Mouse (Mus musculus): ENCODE results near the gene Rrad. TPM values are rescaled to one million over a fixed set of nuclear protein-coding genes. Genes with fewer than 3 reads are reported as not detected.
"Not testable (repeated sequence)": the region's sequence is repeated elsewhere in the genome, so short reads cannot be mapped to it uniquely, and the experiment has no call there.

Gene Rrad
- 22.8 and 31.0 TPM in 2 replicates for polyA plus RNA-seq (2015; fragmentation: Nextera tagmentation; extraction: Ambion mirVana)

DNA sequence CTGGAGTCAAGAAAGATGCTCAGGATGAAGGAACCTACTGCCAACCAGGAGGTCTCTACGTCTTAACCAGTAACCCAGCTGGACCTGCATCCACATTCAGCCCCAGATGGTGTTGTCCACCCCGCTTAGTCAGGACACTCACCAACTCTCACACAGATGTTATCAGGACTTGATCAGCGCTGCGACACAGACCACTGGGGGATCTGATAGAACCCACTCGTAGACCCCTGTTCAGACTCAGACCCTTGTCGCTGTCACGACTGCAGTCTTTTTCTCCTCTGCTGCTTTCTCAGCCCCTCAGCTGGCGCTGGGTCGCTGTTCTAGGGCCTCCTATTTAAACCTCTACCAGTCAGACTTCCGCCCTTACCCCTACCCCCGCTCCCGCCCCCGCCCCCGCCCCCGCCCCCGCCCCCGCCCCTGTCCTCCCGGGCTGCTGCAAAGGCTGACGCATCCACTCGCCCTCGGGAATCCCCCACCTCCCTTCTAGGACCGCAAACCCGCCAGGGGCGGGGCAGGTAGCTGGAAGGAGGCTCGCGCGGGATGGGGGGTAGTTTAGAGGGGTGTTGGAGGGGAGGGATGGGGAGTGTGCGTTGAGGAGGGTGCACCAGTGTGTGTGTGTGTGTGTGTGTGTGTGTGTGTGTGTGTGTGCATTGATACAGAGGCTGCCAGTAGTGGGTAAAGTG is at the start of gene Rrad:
Gene Rrad, minus strand, starts transcription at position 347 of the 683 bp plus-strand sequence.
- peaks cover 19% of the 10 kb centered on the region for H3K4me1 ChIP-seq
- peak; percentile 76 for ATAC-seq (ENCODE audit: insufficient number of reproducible peaks, low FRiP score, low TSS enrichment, low read depth)
- H3K36me3 ChIP-seq = peaks cover 12% of the 10 kb centered on the region; the same call in 1 of the 2 replicates
- H3K27ac ChIP-seq (replicated peaks) = peak within 1 kb of the TSS; percentile 65; the same call in 1 of the 2 replicates
- H3K9me3 ChIP-seq (replicated peaks) = no peaks in the 10 kb centered on the region
- peaks cover 24% of the 10 kb centered on the region for H3K27me3 ChIP-seq
- peak within 1 kb of the TSS; percentile 41 for H3K4me3 ChIP-seq (replicated peaks)
- peak within 1 kb of the TSS; percentile 57 for H3K4me2 ChIP-seq (replicated peaks)
- under 1% methylated on average over 27 of the region's 28 CpGs for WGBS
- peak within 1 kb of the TSS; percentile 15; the same call in 1 of the 2 replicates for H3K9ac ChIP-seq

DNA sequence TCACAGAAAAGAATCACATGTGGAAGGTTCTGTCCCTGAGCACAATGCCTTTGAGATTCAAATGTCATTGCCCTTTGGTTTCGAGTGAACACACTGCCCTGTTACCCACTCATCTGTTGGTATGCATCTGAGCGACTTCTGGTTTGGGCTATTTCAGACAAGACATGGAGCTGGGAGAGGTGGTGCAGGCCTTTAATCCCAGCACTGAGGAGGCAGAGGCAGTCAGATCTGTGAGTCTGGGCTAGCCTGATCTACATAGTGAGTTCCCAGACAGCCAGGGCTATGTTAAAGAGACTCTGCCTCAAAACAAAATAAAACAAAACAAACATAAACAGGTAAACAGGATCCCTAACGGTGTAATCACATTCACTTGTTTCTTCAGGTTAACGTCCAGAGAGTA is 24.5 kb upstream of the Rrad start:
- no peaks in the 10 kb centered on the region for H3K4me1 ChIP-seq
- H3K9ac ChIP-seq = no peak overlapping the region
- H3K36me3 ChIP-seq = no peaks in the 10 kb centered on the region
- no peak overlapping the region for H3K4me2 ChIP-seq (replicated peaks)
- H3K27me3 ChIP-seq = no peaks in the 10 kb centered on the region
- 71% methylated on average over 4 of the region's 4 CpGs for WGBS
- ATAC-seq (ENCODE audit: insufficient number of reproducible peaks, low FRiP score, low TSS enrichment, low read depth) = no peak
- H3K9me3 ChIP-seq (replicated peaks) = no peaks in the 10 kb centered on the region
- no peak overlapping the region for H3K4me3 ChIP-seq (replicated peaks)
- no peak overlapping the region for H3K27ac ChIP-seq (replicated peaks)

DNA sequence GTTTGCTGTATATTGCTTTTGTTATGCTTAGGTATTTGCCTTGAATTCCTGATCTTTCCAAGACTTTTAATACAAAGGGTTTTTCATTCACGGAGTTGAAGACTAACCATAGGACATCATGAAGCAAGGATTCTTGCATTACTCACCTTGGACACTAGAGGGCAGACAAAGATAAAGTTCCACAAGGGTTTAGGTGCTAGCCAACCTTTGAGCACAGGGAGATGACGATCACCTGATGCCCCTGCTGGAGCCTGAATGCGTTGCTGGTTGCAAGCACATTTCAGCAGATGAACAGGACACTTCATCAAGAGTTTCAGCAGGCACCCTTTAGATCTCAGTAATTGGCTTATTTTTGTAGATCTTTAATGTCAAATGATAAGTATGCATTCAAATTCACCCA is 23.9 kb upstream of the Rrad start:
- no peak for ATAC-seq (ENCODE audit: insufficient number of reproducible peaks, low FRiP score, low TSS enrichment, low read depth)
- Histone ChIP-seq H3K9ac (no peak overlapping the region), H3K9me3 (replicated peaks) (no peaks in the 10 kb centered on the region), H3K27ac (replicated peaks) (no peak overlapping the region), H3K36me3 (no peaks in the 10 kb centered on the region), H3K4me2 (replicated peaks) (no peak overlapping the region), H3K27me3 (no peaks in the 10 kb centered on the region), H3K4me1 (no peaks in the 10 kb centered on the region), H3K4me3 (replicated peaks) (no peak overlapping the region)
- 1% methylated on average over 3 of the region's 3 CpGs for WGBS

DNA sequence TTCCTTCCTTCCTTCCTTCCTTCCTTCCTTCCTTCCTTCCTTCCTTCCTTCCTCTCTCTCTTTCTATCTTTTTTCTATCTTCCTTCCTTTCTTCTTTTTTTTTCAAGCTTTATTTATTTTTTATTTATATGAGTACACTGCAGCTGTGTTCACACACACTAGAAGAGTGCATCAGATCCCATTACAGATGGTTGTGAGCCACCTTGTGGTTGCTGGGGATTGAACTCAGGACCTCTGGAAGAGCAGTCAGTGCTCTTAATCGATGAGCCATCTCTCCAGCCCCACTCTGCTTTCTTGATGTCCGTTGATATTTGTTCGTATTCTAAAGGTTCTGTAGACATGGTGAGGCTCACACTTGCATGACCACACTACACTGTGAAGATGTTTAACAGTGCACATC is 13.1 kb upstream of the Rrad start:
- not testable (repeated sequence) for ATAC-seq (ENCODE audit: insufficient number of reproducible peaks, low FRiP score, low TSS enrichment, low read depth); H3K4me3 ChIP-seq (replicated peaks); H3K27ac ChIP-seq (replicated peaks); H3K9ac ChIP-seq; H3K36me3 ChIP-seq; H3K27me3 ChIP-seq; H3K4me2 ChIP-seq (replicated peaks); H3K9me3 ChIP-seq (replicated peaks)
- WGBS = 72% methylated on average over 3 of the region's 3 CpGs
- H3K4me1 ChIP-seq = peaks cover 18% of the 10 kb centered on the region

DNA sequence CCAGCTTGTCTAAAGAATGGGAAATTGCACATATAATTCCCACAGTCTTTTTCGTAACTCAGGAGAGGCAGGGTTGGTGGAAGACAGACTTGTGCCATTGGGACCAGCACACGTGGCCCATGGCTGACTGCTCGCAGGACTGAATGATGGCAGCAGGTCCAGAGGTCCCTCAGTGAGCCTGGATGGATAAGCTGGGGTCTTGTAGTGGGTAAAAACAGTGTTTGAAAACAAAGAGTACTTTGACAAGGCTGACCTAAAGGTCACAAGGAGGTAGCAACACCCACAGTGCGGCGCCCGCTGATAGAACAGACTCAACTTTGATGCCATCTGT is 11.2 kb upstream of the Rrad start:
- no peak overlapping the region for H3K27ac ChIP-seq (replicated peaks)
- peaks cover 17% of the 10 kb centered on the region; the same call in 1 of the 2 replicates for H3K36me3 ChIP-seq
- H3K27me3 ChIP-seq = no peaks in the 10 kb centered on the region
- 65% methylated on average over 6 of the region's 6 CpGs for WGBS
- peak overlapping the region; percentile 65 for H3K4me3 ChIP-seq (replicated peaks)
- no peak for ATAC-seq (ENCODE audit: insufficient number of reproducible peaks, low FRiP score, low TSS enrichment, low read depth)
- peaks cover 18% of the 10 kb centered on the region for H3K4me1 ChIP-seq
- H3K4me2 ChIP-seq (replicated peaks) = peak overlapping the region; percentile 89
- H3K9me3 ChIP-seq (replicated peaks) = no peaks in the 10 kb centered on the region
- H3K9ac ChIP-seq = peak overlapping the region; percentile 75; the same call in 1 of the 2 replicates

DNA sequence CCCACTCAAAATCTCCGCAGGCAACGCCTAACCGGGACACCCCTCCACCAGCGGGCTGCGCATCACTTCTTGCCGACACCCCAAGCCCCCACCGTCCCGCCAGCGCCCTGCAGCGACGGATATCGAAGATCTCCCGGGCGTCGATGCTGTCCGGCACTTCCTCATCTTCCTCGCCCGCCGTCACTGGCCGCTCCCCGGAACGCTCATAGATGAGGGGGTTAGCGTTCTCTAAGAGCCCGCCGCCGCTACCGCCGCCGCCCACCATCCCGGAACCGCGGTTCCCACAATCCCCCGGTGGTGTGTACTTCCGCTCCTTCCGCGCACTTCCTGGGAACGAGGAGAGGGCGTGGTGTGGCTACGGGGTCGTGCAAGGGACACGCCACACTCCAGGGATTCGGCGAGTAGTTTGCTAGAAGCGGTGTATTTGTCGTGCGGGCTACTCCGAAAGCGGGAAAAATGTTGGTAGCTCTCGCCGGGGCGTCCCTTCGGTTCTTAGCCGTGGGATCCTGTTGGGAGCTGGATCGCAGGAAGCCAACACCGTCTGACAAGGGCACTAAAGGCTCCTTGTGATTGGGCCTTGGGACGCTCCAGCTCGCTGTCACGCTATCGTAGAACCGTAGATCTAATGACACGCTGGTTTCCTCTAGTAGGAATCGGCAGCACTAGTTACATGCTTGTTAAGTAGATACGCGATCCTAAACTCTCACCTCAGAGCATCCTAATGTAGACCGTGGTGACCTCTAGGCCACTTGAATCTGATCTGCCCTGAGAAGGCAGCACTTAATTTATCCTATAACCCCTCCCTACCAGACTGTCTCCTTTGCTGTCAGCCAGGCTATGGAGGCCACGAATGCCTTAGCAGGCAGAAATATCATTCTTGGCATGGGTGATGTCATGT is 10.5 kb upstream of the Rrad start, which contains the start of gene Ciao2b:
Gene Ciao2b, minus strand, starts transcription at position 540 of the 898 bp plus-strand sequence.
- H3K9ac ChIP-seq = peak within 1 kb of the TSS; percentile 75
- peaks cover 17% of the 10 kb centered on the region; the same call in 1 of the 2 replicates for H3K36me3 ChIP-seq
- H3K9me3 ChIP-seq (replicated peaks) = no peaks in the 10 kb centered on the region
- peak within 1 kb of the TSS; percentile 52; the same call in 1 of the 2 replicates for H3K27ac ChIP-seq (replicated peaks)
- H3K4me1 ChIP-seq = peaks cover 18% of the 10 kb centered on the region
- peak; percentile 92 for ATAC-seq (ENCODE audit: insufficient number of reproducible peaks, low FRiP score, low TSS enrichment, low read depth)
- under 1% methylated on average over 66 of the region's 66 CpGs for WGBS
- peak within 1 kb of the TSS; percentile 65 for H3K4me3 ChIP-seq (replicated peaks)
- no peaks in the 10 kb centered on the region for H3K27me3 ChIP-seq
- peak within 1 kb of the TSS; percentile 89 for H3K4me2 ChIP-seq (replicated peaks)

DNA sequence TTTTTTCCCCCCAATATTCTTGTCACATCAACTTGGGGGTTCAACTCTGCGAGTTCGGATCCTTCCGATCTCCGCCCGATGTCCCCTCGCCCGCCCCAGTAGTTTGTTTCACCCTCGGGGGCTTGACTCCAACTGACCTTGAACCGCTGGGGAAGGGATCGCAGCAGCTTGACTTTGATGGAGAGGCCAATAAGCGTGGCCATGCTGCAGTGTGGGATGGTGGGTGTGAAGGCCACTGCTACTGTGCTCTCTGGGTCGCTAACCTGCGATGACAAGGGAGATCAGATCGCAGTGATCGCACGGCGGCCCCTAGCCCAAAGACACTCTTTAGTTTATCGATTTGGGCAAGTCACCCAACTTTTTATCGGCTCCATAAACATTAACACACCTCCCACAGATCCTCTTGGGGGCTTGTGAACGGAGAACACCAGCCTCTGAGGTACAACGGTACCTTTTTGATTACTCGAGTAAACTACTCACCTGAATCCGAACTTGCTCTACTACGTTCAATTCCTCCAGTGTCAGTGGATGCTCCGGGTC is 9.8 kb upstream of the Rrad start:
- 6% methylated on average over 25 of the region's 25 CpGs for WGBS
- 0 out of 2 replicates have a peak overlapping the region, but pooled peaks have one; percentile 52 for H3K27ac ChIP-seq (replicated peaks)
- peak overlapping the region; percentile 89 for H3K4me2 ChIP-seq (replicated peaks)
- peak overlapping the region; percentile 65 for H3K4me3 ChIP-seq (replicated peaks)
- peaks cover 18% of the 10 kb centered on the region for H3K4me1 ChIP-seq
- no peak for ATAC-seq (ENCODE audit: insufficient number of reproducible peaks, low FRiP score, low TSS enrichment, low read depth)
- H3K9me3 ChIP-seq (replicated peaks) = no peaks in the 10 kb centered on the region
- peak overlapping the region; percentile 75 for H3K9ac ChIP-seq
- H3K36me3 ChIP-seq = peaks cover 17% of the 10 kb centered on the region; the same call in 1 of the 2 replicates
- H3K27me3 ChIP-seq = no peaks in the 10 kb centered on the region

DNA sequence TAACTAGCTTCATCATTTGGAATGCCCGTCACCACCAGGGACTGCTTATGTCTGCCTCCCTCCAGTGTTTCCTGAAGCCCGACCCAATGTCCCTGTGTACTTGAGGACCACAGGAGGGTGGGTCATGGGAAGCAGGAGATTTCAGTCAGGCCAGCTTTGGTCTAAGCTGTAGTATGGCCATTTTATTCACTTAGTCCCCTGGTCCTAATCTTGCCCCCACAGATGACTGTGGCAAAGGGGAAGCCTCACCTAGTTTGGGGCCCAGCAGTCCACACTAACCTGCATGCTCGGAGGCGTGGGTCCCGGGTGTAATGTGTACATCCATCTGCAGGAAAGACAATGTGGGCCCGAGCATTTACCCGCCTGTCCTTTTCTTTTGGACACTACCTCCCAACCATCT is 9.1 kb upstream of the Rrad start:
- Histone ChIP-seq H3K27ac (replicated peaks) (no peak overlapping the region), H3K4me3 (replicated peaks) (peak overlapping the region; percentile 65), H3K4me1 (peaks cover 18% of the 10 kb centered on the region), H3K36me3 (peaks cover 24% of the 10 kb centered on the region; the same call in 1 of the 2 replicates), H3K27me3 (no peaks in the 10 kb centered on the region), H3K4me2 (replicated peaks) (peak overlapping the region; percentile 89), H3K9me3 (replicated peaks) (no peaks in the 10 kb centered on the region), H3K9ac (peak overlapping the region; percentile 75; the same call in 1 of the 2 replicates)
- WGBS = 86% methylated on average over 7 of the region's 7 CpGs
- ATAC-seq (ENCODE audit: insufficient number of reproducible peaks, low FRiP score, low TSS enrichment, low read depth) = no peak

DNA sequence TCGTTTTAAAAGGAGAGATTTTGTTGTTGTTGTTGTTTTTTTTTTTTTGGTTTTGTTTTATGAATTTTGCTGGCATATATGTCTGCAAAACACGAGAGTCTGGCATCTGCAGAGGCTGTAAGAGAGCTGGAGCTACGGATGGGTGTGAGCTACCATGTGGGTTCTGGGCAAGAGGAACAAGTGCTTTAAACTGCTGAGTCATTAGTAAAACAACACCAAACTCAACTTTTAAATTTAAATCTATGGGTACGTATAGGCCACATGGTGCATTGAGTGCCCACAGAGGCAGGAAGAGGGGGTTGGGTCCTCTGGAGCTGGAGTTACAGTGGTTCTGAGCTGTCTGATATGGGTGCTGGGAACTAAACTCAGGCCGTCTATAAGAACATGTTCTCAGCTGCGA is 6.9 kb upstream of the Rrad start:
- no peak for ATAC-seq (ENCODE audit: insufficient number of reproducible peaks, low FRiP score, low TSS enrichment, low read depth)
- H3K9ac ChIP-seq = no peak overlapping the region
- peaks cover 28% of the 10 kb centered on the region; the same call in 1 of the 2 replicates for H3K36me3 ChIP-seq
- H3K27ac ChIP-seq (replicated peaks) = no peak overlapping the region
- no peaks in the 10 kb centered on the region for H3K27me3 ChIP-seq
- peaks cover 18% of the 10 kb centered on the region for H3K4me1 ChIP-seq
- H3K4me3 ChIP-seq (replicated peaks) = no peak overlapping the region
- 89% methylated on average over 6 of the region's 6 CpGs for WGBS
- H3K4me2 ChIP-seq (replicated peaks) = no peak overlapping the region
- H3K9me3 ChIP-seq (replicated peaks) = no peaks in the 10 kb centered on the region

DNA sequence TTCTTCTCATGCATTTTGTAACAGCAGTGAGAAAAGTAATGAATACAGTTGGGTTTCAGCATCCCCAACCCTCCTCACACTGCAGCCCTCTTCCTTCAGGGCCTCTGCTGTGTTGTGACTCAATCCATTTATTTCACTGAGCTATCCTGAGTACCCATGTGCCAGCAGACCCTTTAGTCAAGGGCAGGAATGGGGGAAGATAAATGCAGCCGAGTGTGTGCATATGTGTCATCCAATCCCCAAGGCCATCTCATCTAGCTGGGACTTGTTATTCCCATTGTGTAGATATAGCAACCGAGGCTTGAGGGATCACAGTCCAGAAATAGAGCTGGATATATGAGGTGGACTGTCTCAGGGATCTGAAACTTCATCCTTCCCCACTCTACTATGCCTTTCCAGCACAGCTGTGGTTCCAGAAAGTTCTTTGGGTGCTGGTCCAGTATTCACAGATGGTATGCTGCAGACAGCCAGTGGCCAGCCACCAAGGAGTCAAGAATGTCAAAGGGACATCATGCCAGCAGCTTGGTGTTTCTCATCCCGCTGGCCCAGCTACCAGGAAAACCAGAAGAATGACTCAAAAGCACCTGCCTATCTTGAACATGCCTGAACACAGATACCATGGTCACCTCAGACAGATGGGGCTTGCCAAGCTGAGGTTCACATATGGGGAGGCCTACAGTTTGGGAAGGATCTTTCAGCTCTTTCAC is 4.0 kb upstream of the Rrad start:
- Histone ChIP-seq H3K27ac (replicated peaks) (no peak overlapping the region), H3K27me3 (peaks cover 12% of the 10 kb centered on the region), H3K4me1 (peaks cover 21% of the 10 kb centered on the region), H3K4me2 (replicated peaks) (no peak overlapping the region), H3K9ac (no peak overlapping the region), H3K36me3 (peaks cover 28% of the 10 kb centered on the region; the same call in 1 of the 2 replicates), H3K9me3 (replicated peaks) (no peaks in the 10 kb centered on the region), H3K4me3 (replicated peaks) (no peak overlapping the region)
- no peak for ATAC-seq (ENCODE audit: insufficient number of reproducible peaks, low FRiP score, low TSS enrichment, low read depth)
- WGBS = 83% methylated on average over 3 of the region's 3 CpGs
